Mouse (Mus musculus): ENCODE measurements at regions not wholly inside any gene's neighbourhood (a gene's known extent, or its start where the extent isn't known, plus 50 kb on each side); places are given as distances from the start of the nearest gene placed in this dataset.

GRCm38 (mm10) chr10:99430175-99430574 lies 167.1 kb downstream of the Dusp6 start:
- no peak for TF ChIP-seq CTCF (IDR thresholded peaks at IDR 0.05; ENCODE audit: extremely low read depth, insufficient read depth, low read length)
- no peak for TF ChIP-seq POLR2A (IDR thresholded peaks at IDR 0.05; ENCODE audit: extremely low read depth, insufficient read depth, low read length)

Measured in cortical plate, adult 2 months (tissue).